Mouse (Mus musculus): ENCODE measurements at regions not wholly inside any gene's neighbourhood (a gene's known extent, or its start where the extent isn't known, plus 50 kb on each side); places are given as distances from the start of the nearest gene placed in this dataset.

DNA sequence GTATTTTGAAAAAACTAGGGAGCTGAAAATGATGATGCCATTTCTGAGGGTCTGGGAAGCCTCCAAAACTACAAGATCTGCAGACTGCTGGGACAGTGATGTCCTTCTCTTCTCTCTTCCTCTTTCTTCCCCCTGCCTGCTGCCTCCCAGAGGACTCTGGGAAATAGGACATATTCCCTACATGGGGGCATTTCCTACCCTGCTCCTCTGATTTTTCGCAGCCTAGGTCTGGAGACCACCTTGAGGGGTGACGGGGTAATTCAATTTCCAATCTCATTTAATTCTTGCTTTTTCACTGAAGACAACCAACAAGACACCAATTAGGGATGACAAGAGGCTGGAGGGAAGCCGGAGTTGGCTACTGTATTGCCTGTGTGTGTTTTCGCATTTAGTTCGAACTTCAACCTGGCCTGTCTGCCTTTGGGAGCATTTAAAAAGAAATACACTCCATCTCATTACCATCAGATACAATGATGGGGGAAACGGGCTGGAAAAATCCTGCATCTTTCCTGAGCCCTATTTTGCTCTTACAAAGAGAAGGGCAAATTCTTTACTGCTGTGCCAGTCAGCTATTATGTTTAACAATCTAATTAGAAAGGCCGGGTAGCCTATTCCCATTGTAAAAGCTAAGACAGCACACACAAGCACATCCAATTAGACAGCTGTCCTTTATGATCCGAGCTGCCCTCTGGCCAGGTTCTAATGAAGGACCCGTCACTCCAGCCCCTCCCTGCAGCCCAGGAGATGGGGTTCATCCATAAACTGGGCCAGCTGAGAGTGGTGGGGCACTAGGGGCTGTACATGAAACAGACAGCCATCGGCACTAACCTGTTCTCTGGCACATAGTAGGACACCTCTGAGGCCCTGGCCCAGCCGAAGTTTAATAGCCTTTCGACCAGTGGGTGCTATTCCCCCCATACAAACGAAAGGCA lies 505.0 kb downstream of the 1700129C05Rik start:
- no peaks in the 10 kb centered on the region for H3K9me3 ChIP-seq (replicated peaks; ENCODE audit: insufficient read depth, low read length)

DNA sequence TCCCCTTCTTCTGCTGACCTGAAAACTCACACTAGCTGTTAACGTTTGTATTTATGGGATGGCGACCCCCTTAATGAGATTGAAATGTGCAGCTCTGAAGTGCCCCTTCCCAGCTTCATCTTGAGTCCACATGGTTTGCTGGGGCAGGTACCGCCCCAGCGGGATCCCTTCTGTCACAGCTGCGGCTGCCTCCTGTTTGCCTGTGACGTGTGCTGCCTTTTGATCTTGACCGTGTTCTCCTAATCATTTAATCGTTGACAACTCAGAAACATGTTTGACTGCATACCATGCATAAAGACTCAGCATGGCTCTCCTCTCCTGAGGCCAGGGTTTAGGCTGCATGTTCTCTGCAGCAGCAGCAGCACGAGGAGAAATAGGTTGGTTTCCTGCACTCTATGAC lies 511.5 kb downstream of the 1700129C05Rik start:
- Histone ChIP-seq H3K79me2 (ENCODE audit: control insufficient read depth, insufficient read depth, low read length, poor library complexity) (no peaks in the 10 kb centered on the region), H3K4me1 (ENCODE audit: control insufficient read depth in 1 of 2, insufficient read depth in 2 of 2, low read length in 2 of 2) (no peaks in the 10 kb centered on the region), H3K36me3 (ENCODE audit: control insufficient read depth in 1 of 2, insufficient read depth in 2 of 2, low read length in 2 of 2) (no peaks in the 10 kb centered on the region), H3K27me3 (ENCODE audit: control insufficient read depth in 1 of 2, insufficient read depth in 2 of 2, low read length in 2 of 2) (no peaks in the 10 kb centered on the region), H3K4me3 (ENCODE audit: control insufficient read depth in 1 of 2, insufficient read depth in 1 of 2, low read depth in 2 of 2, low read length in 2 of 2) (no peak overlapping the region), H3K27ac (ENCODE audit: control insufficient read depth, low read depth, low read length) (no peak overlapping the region), H3K9ac (ENCODE audit: control insufficient read depth, low read depth, low read length, poor library complexity, severe bottlenecking) (no peak overlapping the region), H3K9me3 (replicated peaks; ENCODE audit: insufficient read depth, low read length) (no peaks in the 10 kb centered on the region)
- no peak for DNase-seq (ENCODE audit: low read depth, low spot score)
- TF ChIP-seq POLR2AphosphoS5 (IDR thresholded peaks at IDR 0.05; ENCODE audit: borderline replicate concordance, low read depth, low read length): no peak
- TF ChIP-seq MXI1 (IDR thresholded peaks at IDR 0.05; ENCODE audit: low read depth, low read length): no peak
- TF ChIP-seq ETS1 (IDR thresholded peaks at IDR 0.05; ENCODE audit: low read depth, low read length): no peak
- TF ChIP-seq TCF12 (IDR thresholded peaks at IDR 0.05; ENCODE audit: low read depth, low read length): no peak
- TF ChIP-seq KAT2A (conservative IDR thresholded peaks at IDR 0.05; ENCODE audit: low read depth, low read length): no peak
- no peak for TF ChIP-seq ELF1 (IDR thresholded peaks at IDR 0.05; ENCODE audit: low read depth, low read length)
- TF ChIP-seq ZNF384 (IDR thresholded peaks at IDR 0.05; ENCODE audit: low read depth, low read length): no peak
- no peak for TF ChIP-seq RCOR1 (IDR thresholded peaks at IDR 0.05; ENCODE audit: low read depth, low read length)
- TF ChIP-seq HCFC1 (IDR thresholded peaks at IDR 0.05; ENCODE audit: low read depth, low read length): no peak
- TF ChIP-seq GABPA (IDR thresholded peaks at IDR 0.05; ENCODE audit: low read depth, low read length): no peak
- no peak for TF ChIP-seq GATA1 (IDR thresholded peaks at IDR 0.05; ENCODE audit: low read depth, low read length)

More for the DNA sequence above, 505.0 kb downstream of the 1700129C05Rik start:
- no peak overlapping the region for H3K9ac ChIP-seq (ENCODE audit: control insufficient read depth, low read depth, low read length, poor library complexity, severe bottlenecking)
- no peaks in the 10 kb centered on the region for H3K36me3 ChIP-seq (ENCODE audit: control insufficient read depth in 1 of 2, insufficient read depth in 2 of 2, low read length in 2 of 2)
- no peaks in the 10 kb centered on the region for H3K27me3 ChIP-seq (ENCODE audit: control insufficient read depth in 1 of 2, insufficient read depth in 2 of 2, low read length in 2 of 2)
- no peaks in the 10 kb centered on the region for H3K4me1 ChIP-seq (ENCODE audit: control insufficient read depth in 1 of 2, insufficient read depth in 2 of 2, low read length in 2 of 2)
- no peak overlapping the region for H3K4me3 ChIP-seq (ENCODE audit: control insufficient read depth in 1 of 2, insufficient read depth in 1 of 2, low read depth in 2 of 2, low read length in 2 of 2)
- no peaks in the 10 kb centered on the region for H3K79me2 ChIP-seq (ENCODE audit: control insufficient read depth, insufficient read depth, low read length, poor library complexity)
- no peak for TF ChIP-seq POLR2AphosphoS5 (IDR thresholded peaks at IDR 0.05; ENCODE audit: borderline replicate concordance, low read depth, low read length)
- TF ChIP-seq CHD2 (IDR thresholded peaks at IDR 0.05; ENCODE audit: low read length): no peak
- no peak for TF ChIP-seq GATA1 (IDR thresholded peaks at IDR 0.05; ENCODE audit: low read depth, low read length)
- no peak for TF ChIP-seq ZNF384 (IDR thresholded peaks at IDR 0.05; ENCODE audit: low read depth, low read length)
- no peak for TF ChIP-seq NRF1 (IDR thresholded peaks at IDR 0.05; ENCODE audit: insufficient read depth, low read depth, low read length, poor library complexity, severe bottlenecking)
- TF ChIP-seq USF1 (IDR thresholded peaks at IDR 0.05; ENCODE audit: low read depth, low read length): no peak
- no peak for TF ChIP-seq MYB (IDR thresholded peaks at IDR 0.05; ENCODE audit: low read depth, low read length)
- no peak for TF ChIP-seq E2F4 (IDR thresholded peaks at IDR 0.05; ENCODE audit: borderline replicate concordance, low read depth, low read length)
- TF ChIP-seq ETS1 (IDR thresholded peaks at IDR 0.05; ENCODE audit: low read depth, low read length): no peak
- no peak for TF ChIP-seq EP300 (IDR thresholded peaks at IDR 0.05; ENCODE audit: low read depth in 1 of 2, low read length in 2 of 2)
- no peak for TF ChIP-seq BHLHE40 (IDR thresholded peaks at IDR 0.05; ENCODE audit: borderline replicate concordance, low read depth, low read length)
- no peak for TF ChIP-seq SIN3A (IDR thresholded peaks at IDR 0.05; ENCODE audit: low read length)
- no peak for TF ChIP-seq ELF1 (IDR thresholded peaks at IDR 0.05; ENCODE audit: low read depth, low read length)
- no peak for TF ChIP-seq KAT2A (conservative IDR thresholded peaks at IDR 0.05; ENCODE audit: low read depth, low read length)
- TF ChIP-seq NELFE (IDR thresholded peaks at IDR 0.05; ENCODE audit: low read depth, low read length): no peak
- no peak for DNase-seq (ENCODE audit: low read depth, low spot score)
- H3K27ac ChIP-seq (ENCODE audit: control insufficient read depth, low read depth, low read length): no peak overlapping the region

Data from MEL (cell line).